Mouse (Mus musculus) forebrain, embryonic 16.5 days (tissue): ENCODE measurements around the gene Gdpd3. TPM values are rescaled to one million over a fixed set of nuclear protein-coding genes. Genes with fewer than 3 reads are reported as not detected.
"Not testable (repeated sequence)": the region's sequence is repeated elsewhere in the genome, so short reads cannot be mapped to it uniquely, and the experiment has no call there.

Experiments
- ATAC-seq: fragments of 200-750 bp; cut with Nextera tagmentation; 2 replicates; pipeline ENCODE4 v1.8.0; 2017; ENCODE audit warnings: mild to moderate bottlenecking, moderate library complexity
- H3K27ac ChIP-seq: fragments of 300-500 bp; sonication (generic); 2 replicates; pipeline ENCODE4 v1.5.1; 2014; ENCODE audit warnings: low read length, control low read depth
- H3K27me3 ChIP-seq: fragments of 300-500 bp; sonication (generic); replicated peaks from 2 replicates; pipeline ENCODE4 v1.6.1; 2014; ENCODE audit warnings: low read length; ENCODE audit not compliant: control insufficient read depth, insufficient read depth
- H3K36me3 ChIP-seq: fragments of 300-500 bp; sonication (generic); 2 replicates; pipeline ENCODE4 v1.6.1; 2014; ENCODE audit not compliant: control insufficient read depth, insufficient read depth
- H3K4me1 ChIP-seq: fragments of 300-500 bp; sonication (generic); replicated peaks from 2 replicates; pipeline ENCODE4 v1.6.1; 2014; ENCODE audit warnings: low read length; ENCODE audit not compliant: control insufficient read depth, insufficient read depth
- H3K4me2 ChIP-seq: fragments of 300-500 bp; sonication (generic); 2 replicates; pipeline ENCODE4 v1.6.1; 2014; ENCODE audit warnings: mild to moderate bottlenecking, low read length, control low read depth
- H3K4me3 ChIP-seq: fragments of 300-500 bp; sonication (generic); replicated peaks from 2 replicates; pipeline ENCODE4 v1.5.1; 2014; ENCODE audit warnings: mild to moderate bottlenecking, low read length, control low read depth
- H3K9ac ChIP-seq: fragments of 300-500 bp; sonication (generic); replicated peaks from 2 replicates; pipeline ENCODE4 v1.6.1; 2014; ENCODE audit warnings: low read depth, low read length, control low read depth
- H3K9me3 ChIP-seq: fragments of 300-500 bp; sonication (generic); 2 replicates; pipeline ENCODE4 v1.6.1; 2016; ENCODE audit warnings: low read length; ENCODE audit not compliant: control insufficient read depth
- WGBS: fragments of 180-500 bp; shearing (Covaris S2); extraction: QIAGEN DNeasy Blood & Tissue Kit; methylation state at CpG from one replicate; pipeline ENCODE4 v1.1.7; 2014; 5-methylcytosine and 5-hydroxymethylcytosine counted together
- polyA plus RNA-seq: library from polyadenylated mRNA; unstranded; fragments of >200 nt; fragmentation: Nextera tagmentation; extraction: Ambion mirVana; gene quantifications from 2 replicates; pipeline ENCODE4 v1.2.1, GENCODE M21; 2015

Gene Gdpd3
- polyA plus RNA-seq, 1 experiment from 2014 or later, result 2.6 TPM

DNA sequence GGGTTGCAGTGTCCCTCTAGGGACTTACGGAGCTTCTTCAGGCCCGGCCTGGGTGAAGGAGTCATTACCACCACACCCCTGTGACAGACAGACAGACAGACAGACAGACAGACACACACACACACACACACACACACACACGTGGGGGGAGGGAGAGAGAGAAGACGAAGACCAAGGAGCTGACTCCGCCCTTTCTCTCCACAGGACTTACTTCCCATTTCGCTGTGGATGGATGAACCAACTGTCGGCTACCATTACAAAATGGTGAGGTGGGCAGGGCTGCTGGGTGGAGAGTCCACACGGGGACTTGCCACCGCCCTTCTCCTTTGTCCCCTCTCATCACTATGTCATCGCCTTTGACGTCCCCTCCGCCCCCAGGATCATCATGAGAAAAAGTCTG lies 4.7 kb downstream of the Gdpd3 start:
- H3K9me3 ChIP-seq, result no peaks in the 10 kb centered on the region
- no peak overlapping the region for H3K27ac ChIP-seq
- no peaks in the 10 kb centered on the region for H3K27me3 ChIP-seq
- no peak overlapping the region for H3K4me2 ChIP-seq
- H3K4me1 ChIP-seq, result peaks cover under 1% of the 10 kb centered on the region
- H3K4me3 ChIP-seq, result no peak overlapping the region
- WGBS, result 87% methylated on average over 12 of the region's 12 CpGs
- no peak for ATAC-seq
- H3K9ac ChIP-seq, result no peak overlapping the region
- H3K36me3 ChIP-seq, result peaks cover 16% of the 10 kb centered on the region

DNA sequence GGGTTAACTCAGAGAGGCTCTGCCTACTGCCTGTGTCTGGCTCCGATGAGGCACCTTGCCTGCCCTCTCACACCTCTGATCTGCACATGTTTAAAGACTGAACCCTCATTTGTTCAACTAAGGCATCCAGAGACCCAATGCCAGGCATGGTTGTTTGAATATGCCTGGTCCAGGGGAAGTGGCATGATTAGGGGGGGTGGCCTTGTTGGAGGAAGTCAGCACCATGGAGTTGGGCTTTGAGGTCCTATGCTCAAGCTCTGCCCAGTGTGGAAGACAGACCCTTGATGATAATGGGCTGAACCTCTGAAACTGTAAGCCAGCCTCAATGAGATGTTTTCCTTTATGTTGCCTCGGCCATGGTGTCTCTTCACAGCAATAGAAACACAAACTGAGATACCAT lies 7.2 kb downstream of the Gdpd3 start:
- Histone ChIP-seq H3K4me2 (no peak overlapping the region), H3K36me3 (peaks cover 9% of the 10 kb centered on the region), H3K9me3 (no peaks in the 10 kb centered on the region), H3K27ac (no peak overlapping the region), H3K9ac (no peak overlapping the region), H3K27me3 (no peaks in the 10 kb centered on the region), H3K4me1 (peaks cover 21% of the 10 kb centered on the region), H3K4me3 (no peak overlapping the region)
- WGBS, result 77% methylated on average over 2 of the region's 2 CpGs
- no peak for ATAC-seq

DNA sequence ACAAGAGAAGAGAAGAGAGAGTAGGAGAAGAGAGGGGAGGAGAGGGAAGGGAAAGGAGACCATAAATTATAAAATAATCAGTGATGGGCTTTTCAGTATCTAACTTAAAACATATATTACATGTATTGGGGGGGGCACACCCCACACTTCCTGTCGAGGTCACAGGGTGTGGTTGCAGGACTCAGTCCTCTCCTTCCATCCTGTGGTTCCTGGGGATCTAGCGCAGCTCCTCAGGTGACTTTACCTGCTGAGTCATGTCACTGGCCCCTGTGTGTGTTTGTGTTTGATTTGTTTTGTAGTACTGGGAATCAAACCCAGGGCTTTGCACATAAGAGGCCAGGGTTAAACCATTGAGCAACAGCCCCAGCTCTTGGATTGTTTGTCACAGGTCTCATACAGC lies 8.3 kb downstream of the Gdpd3 start:
- Histone ChIP-seq H3K36me3 (peaks cover 6% of the 10 kb centered on the region; the same call in 1 of the 2 replicates), H3K4me3 (no peak overlapping the region), H3K27ac (no peak overlapping the region), H3K4me1 (peaks cover 27% of the 10 kb centered on the region), H3K4me2 (no peak overlapping the region), H3K27me3 (no peaks in the 10 kb centered on the region), H3K9ac (no peak overlapping the region), H3K9me3 (no peaks in the 10 kb centered on the region)
- 90% methylated on average over 2 of the region's 2 CpGs for WGBS
- no peak for ATAC-seq

DNA sequence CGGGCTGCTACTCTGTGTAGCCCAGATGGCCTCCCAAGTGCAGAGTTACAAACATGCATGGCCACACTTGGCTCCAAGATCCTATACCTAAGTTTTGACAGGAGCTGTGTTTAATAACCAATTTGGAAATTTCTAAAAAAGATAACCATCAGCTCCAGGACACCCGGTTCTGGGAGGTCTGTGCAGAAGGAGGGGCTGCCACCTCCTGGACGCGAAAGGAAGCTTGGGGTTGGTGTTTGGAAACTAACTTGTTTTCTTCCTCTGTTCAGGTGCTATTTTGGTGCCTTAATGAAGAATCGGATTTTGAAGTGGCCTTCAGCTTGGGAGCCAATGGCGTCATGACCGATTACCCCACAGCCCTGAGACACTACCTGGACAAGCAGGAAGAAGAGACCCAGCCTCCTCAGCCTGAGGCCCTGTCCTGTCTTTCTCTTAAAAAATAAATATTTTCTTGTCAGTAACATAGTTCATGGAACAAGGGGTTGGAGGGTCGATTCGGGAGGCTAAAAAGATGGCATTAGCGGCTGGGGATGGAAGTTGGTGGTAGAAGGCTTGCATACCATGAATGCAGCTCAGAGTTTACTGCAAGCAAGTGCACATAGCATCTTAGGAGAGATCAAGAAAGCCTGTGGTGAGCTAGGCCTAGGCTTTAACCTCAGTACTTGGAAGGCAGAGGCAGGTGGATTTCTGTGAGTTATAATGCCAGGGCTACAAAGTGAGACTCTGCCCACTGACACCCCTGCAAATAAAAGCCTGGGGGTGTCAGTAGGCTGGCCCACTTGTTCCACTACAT lies 9.2 kb downstream of the Gdpd3 start:
- H3K36me3 ChIP-seq, result 0 out of 2 replicates have a peak, but pooled peaks cover 3% of the 10 kb centered on the region
- no peak overlapping the region for H3K4me2 ChIP-seq
- no peak overlapping the region for H3K4me3 ChIP-seq
- peaks cover 36% of the 10 kb centered on the region for H3K4me1 ChIP-seq
- no peaks in the 10 kb centered on the region for H3K9me3 ChIP-seq
- no peak overlapping the region for H3K9ac ChIP-seq
- 84% methylated on average over 10 of the region's 10 CpGs for WGBS
- H3K27me3 ChIP-seq, result no peaks in the 10 kb centered on the region
- H3K27ac ChIP-seq, result no peak overlapping the region
- no peak for ATAC-seq

DNA sequence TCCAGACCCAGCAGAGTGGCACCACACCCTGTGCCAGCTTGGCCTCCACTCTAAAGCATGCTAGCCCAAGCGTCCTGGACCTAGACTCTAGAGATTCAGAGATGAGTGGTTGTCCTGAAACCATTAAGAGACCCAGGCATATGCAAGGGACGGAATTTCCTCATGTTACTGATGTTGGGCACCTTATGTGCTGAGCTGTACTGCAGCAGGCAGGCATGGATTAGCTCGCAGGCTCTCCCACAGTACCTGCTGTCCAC lies 9.8 kb downstream of the Gdpd3 start:
- H3K27ac ChIP-seq, result no peak overlapping the region
- H3K27me3 ChIP-seq, result no peaks in the 10 kb centered on the region
- WGBS, result 68% methylated on average over 3 of the region's 3 CpGs
- no peak overlapping the region for H3K4me3 ChIP-seq
- no peak overlapping the region for H3K4me2 ChIP-seq
- H3K36me3 ChIP-seq, result no peaks in the 10 kb centered on the region
- H3K9me3 ChIP-seq, result no peaks in the 10 kb centered on the region
- no peak overlapping the region for H3K9ac ChIP-seq
- peaks cover 40% of the 10 kb centered on the region for H3K4me1 ChIP-seq
- no peak for ATAC-seq

DNA sequence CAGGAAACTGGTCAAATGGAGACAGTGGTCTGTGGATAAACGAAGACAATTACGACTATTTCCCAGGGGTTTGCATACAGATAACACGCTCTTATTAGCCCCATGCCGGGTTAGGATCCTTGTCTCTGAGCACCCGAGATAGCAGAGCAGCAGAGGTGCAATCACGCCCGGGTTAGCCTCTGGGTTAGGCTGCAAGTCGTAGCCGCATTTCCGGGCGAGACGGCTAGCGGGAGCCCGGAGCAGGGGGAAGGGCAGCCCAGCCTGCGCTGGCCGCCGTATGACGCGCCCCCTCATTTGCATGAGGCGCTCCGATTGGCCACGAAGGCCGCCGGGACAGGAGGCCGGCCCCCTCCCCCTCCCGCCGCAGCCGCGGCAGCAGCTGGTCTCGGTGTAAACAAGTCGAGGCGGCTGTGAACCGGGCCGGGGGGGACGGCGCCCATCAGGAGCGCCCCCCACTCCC lies 10.5 kb downstream of the Gdpd3 start, which contains the start of gene Ypel3:
TSS of gene Ypel3 (plus strand) at position 358 of the 460 bp plus-strand sequence.
- H3K27ac ChIP-seq, result peak within 1 kb of the TSS; percentile 88
- H3K36me3 ChIP-seq, result no peaks in the 10 kb centered on the region
- H3K4me1 ChIP-seq, result peaks cover 46% of the 10 kb centered on the region
- peak within 1 kb of the TSS; percentile 86 for H3K4me2 ChIP-seq
- peak within 1 kb of the TSS; percentile 74 for H3K4me3 ChIP-seq
- H3K27me3 ChIP-seq, result no peaks in the 10 kb centered on the region
- WGBS, result 0% methylated on average over 36 of the region's 37 CpGs
- ATAC-seq, result peak; percentile 89
- H3K9ac ChIP-seq, result peak within 1 kb of the TSS; percentile 91
- no peaks in the 10 kb centered on the region for H3K9me3 ChIP-seq

DNA sequence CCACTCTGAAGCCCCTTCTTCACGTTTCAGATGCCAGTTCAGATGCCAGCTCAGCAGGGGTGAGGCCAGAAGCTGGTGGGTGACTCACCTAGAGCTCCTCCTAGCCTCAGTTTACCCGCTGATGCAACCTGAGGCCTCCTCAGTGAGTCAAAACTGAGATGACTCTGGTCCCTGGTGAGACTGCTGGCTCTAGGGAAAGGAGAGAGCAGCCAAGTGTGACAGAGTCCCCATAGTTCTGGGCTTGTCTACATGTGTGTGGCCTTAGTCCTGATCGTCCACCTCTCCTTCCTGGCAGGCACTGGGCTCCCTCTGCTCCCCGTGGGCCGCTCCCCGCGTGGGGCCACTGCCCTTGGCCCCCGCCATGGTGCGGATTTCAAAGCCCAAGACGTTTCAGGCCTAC lies 11.3 kb downstream of the Gdpd3 start:
- ATAC-seq, result no peak
- 45% methylated on average over 10 of the region's 10 CpGs for WGBS
- peak overlapping the region; percentile 74 for H3K4me3 ChIP-seq
- H3K9me3 ChIP-seq, result no peaks in the 10 kb centered on the region
- peak overlapping the region; percentile 86 for H3K4me2 ChIP-seq
- H3K4me1 ChIP-seq, result peaks cover 46% of the 10 kb centered on the region
- no peaks in the 10 kb centered on the region for H3K36me3 ChIP-seq
- peak overlapping the region; percentile 91 for H3K9ac ChIP-seq
- H3K27me3 ChIP-seq, result no peaks in the 10 kb centered on the region
- peak overlapping the region; percentile 88 for H3K27ac ChIP-seq

DNA sequence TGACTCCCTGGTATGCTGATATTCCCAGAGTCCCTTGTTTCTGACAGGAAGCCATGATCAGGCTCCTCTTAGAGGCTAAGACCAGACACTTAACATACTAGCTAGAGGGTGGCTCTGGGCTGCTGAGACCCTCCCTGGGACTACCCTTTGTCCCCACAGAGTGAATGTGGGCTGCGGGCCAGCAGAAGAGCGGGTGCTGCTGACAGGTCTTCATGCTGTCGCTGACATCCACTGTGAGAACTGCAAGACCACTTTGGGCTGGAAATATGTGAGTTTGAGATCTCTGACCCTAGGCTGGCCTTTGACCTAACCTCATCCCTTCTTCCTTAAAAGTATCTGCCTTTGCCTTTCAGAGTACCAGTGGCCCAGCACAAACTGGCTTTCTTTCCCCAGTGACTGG lies 12.0 kb downstream of the Gdpd3 start:
- no peak overlapping the region for H3K4me3 ChIP-seq
- peaks cover 46% of the 10 kb centered on the region for H3K4me1 ChIP-seq
- H3K36me3 ChIP-seq, result no peaks in the 10 kb centered on the region
- 83% methylated on average over 3 of the region's 3 CpGs for WGBS
- no peak for ATAC-seq
- H3K27ac ChIP-seq, result peak overlapping the region; percentile 31; the same call in 1 of the 2 replicates
- no peaks in the 10 kb centered on the region for H3K27me3 ChIP-seq
- H3K9me3 ChIP-seq, result no peaks in the 10 kb centered on the region
- peak overlapping the region; percentile 86 for H3K4me2 ChIP-seq
- H3K9ac ChIP-seq, result no peak overlapping the region

DNA sequence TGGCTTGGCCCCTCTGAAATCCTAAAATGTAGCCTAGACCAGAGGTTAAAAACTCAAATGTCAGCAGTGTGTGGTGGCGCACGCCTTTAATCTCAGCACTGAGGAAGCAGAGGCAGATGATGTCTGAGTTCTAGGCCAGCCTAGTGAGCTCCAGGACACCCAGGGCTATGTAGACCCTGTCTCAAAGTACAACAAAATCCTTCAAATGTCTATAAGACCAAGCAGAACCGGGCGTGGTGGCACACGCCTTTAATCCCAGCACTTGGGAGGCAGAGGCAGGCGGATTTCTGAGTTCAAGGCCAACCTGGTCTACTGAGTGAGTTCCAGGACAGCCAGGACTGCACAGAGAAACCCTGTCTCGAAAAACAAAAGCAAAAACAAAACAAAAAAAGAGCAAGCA lies 13.0 kb downstream of the Gdpd3 start:
- H3K36me3 ChIP-seq, H3K4me2 ChIP-seq, H3K4me3 ChIP-seq, H3K27ac ChIP-seq, H3K27me3 ChIP-seq, H3K9me3 ChIP-seq, ATAC-seq, H3K9ac ChIP-seq: not testable (repeated sequence)
- 92% methylated on average over 7 of the region's 7 CpGs for WGBS
- peaks cover 46% of the 10 kb centered on the region for H3K4me1 ChIP-seq
